8 mouse cellular contexts compared by ENCODE assay signal in the genomic region with DNA sequence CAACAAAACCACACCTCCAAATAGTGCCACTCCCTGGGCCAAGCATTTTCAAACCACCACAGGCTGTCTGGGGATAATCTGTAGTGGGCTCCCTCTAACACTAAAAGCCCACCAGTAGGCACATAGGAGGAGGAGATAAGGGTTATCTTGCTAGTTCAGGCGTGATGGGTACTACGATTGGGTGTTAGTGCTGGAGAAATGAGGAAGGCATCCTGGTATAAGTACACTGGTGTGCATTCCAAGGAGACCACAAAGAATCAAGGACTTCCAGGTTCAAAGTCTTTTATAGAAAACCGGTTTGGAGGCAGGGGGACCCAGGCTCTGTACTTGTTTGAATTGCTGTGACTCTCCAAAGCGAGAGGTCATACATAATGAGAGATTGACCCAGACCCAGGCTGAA. TPM values are rescaled to one million over a fixed set of nuclear protein-coding genes. Genes with fewer than 3 reads are reported as not detected.
DNase-seq lines count a peak whose midpoint lies in the region; ATAC-seq and TF ChIP-seq lines count a peak whose summit lies in the region.

No protein-coding gene starts in this region.

- ATAC-seq in embryonic facial prominence, embryonic 11.5 days (replicated peaks; ENCODE audit: insufficient number of reproducible peaks, low FRiP score, low TSS enrichment, low read depth): peak; percentile 19
- ATAC-seq in intestine, embryonic 16.5 days: peak; percentile 22
- no peak for ATAC-seq in neural tube, embryonic 13.5 days (ENCODE audit: low read depth)

- TF ChIP-seq POLR2A in liver, adult 2 months (IDR thresholded peaks at IDR 0.05; ENCODE audit: extremely low read depth, insufficient read depth, low read length): no peak

- peak overlapping the region; percentile 65 for H3K4me2 ChIP-seq in embryonic facial prominence, embryonic 11.5 days (ENCODE audit: low read depth, low read length)
- peak overlapping the region; percentile 95 for H3K4me2 ChIP-seq in intestine, embryonic 16.5 days (ENCODE audit: low read depth, low read length)
- H3K4me2 ChIP-seq in neural tube, embryonic 13.5 days: peak overlapping the region; percentile 79

- DNase-seq in liver, adult 2 months (ENCODE audit: extremely low read depth, low read depth, low spot score): no peak
- no peak for DNase-seq in liver
- DNase-seq in embryonic facial prominence, embryonic 11.5 days (ENCODE audit: low spot score): no peak
- DNase-seq in retina, embryonic 14.5 days (ENCODE audit: low spot score): no peak
- no peak for DNase-seq in frontal cortex, postnatal 14 days (ENCODE audit: low spot score in 2 of 2)
- DNase-seq in urinary bladder, postnatal 25 days (ENCODE audit: low spot score): no peak

- WGBS in liver, adult 2 months: 56% methylated on average over 4 of the region's 4 CpGs
- WGBS in embryonic facial prominence, embryonic 11.5 days: 20% methylated on average over 4 of the region's 4 CpGs
- WGBS in intestine, embryonic 16.5 days: 11% methylated on average over 4 of the region's 4 CpGs
- 14% methylated on average over 4 of the region's 4 CpGs for WGBS in neural tube, embryonic 13.5 days

- H3K27me3 ChIP-seq in liver, adult 2 months (ENCODE audit: control insufficient read depth, insufficient read depth, low read length): no peaks in the 10 kb centered on the region
- no peaks in the 10 kb centered on the region for H3K27me3 ChIP-seq in embryonic facial prominence, embryonic 11.5 days (ENCODE audit: control insufficient read depth, insufficient read depth, low read length)
- H3K27me3 ChIP-seq in intestine, embryonic 16.5 days (replicated peaks; ENCODE audit: control insufficient read depth, insufficient read depth, low read length): no peaks in the 10 kb centered on the region
- H3K27me3 ChIP-seq in neural tube, embryonic 13.5 days: no peaks in the 10 kb centered on the region

- H3K79me2 ChIP-seq in liver, adult 2 months (ENCODE audit: control insufficient read depth, insufficient read depth, low read length): no peaks in the 10 kb centered on the region

- H3K4me1 ChIP-seq in liver, adult 2 months (ENCODE audit: control insufficient read depth, insufficient read depth, low read length): peaks cover 8% of the 10 kb centered on the region
- H3K4me1 ChIP-seq in embryonic facial prominence, embryonic 11.5 days (ENCODE audit: control insufficient read depth, insufficient read depth, low read length): peaks cover 5% of the 10 kb centered on the region; the same call in 1 of the 2 replicates
- peaks cover 10% of the 10 kb centered on the region for H3K4me1 ChIP-seq in intestine, embryonic 16.5 days (ENCODE audit: control insufficient read depth, insufficient read depth, low read length)
- peaks cover 22% of the 10 kb centered on the region for H3K4me1 ChIP-seq in neural tube, embryonic 13.5 days (replicated peaks)

- peak overlapping the region; percentile 78 for H3K9ac ChIP-seq in liver, adult 2 months (ENCODE audit: low read depth, low read length)
- H3K9ac ChIP-seq in embryonic facial prominence, embryonic 11.5 days (replicated peaks; ENCODE audit: low read length): peak overlapping the region; percentile 80
- peak overlapping the region; percentile 84 for H3K9ac ChIP-seq in intestine, embryonic 16.5 days (ENCODE audit: low read depth, low read length)
- peak overlapping the region; percentile 90 for H3K9ac ChIP-seq in neural tube, embryonic 13.5 days

- H3K4me3 ChIP-seq in liver, adult 2 months (ENCODE audit: insufficient read depth, low read depth, low read length): peak overlapping the region; percentile 79
- H3K4me3 ChIP-seq in embryonic facial prominence, embryonic 11.5 days (ENCODE audit: low read depth, low read length): peak overlapping the region; percentile 76
- peak overlapping the region; percentile 77 for H3K4me3 ChIP-seq in intestine, embryonic 16.5 days (ENCODE audit: low read length)
- H3K4me3 ChIP-seq in neural tube, embryonic 13.5 days: peak overlapping the region; percentile 71

- peaks cover 5% of the 10 kb centered on the region; the same call in 1 of the 2 replicates for H3K36me3 ChIP-seq in liver, adult 2 months (ENCODE audit: control insufficient read depth, insufficient read depth, low read length)
- no peaks in the 10 kb centered on the region for H3K36me3 ChIP-seq in embryonic facial prominence, embryonic 11.5 days (replicated peaks; ENCODE audit: control insufficient read depth, insufficient read depth, low read depth, low read length)
- no peaks in the 10 kb centered on the region for H3K36me3 ChIP-seq in intestine, embryonic 16.5 days (ENCODE audit: control insufficient read depth, insufficient read depth, low read length)
- 0 out of 2 replicates have a peak, but pooled peaks cover 6% of the 10 kb centered on the region for H3K36me3 ChIP-seq in neural tube, embryonic 13.5 days

- no peak for TF ChIP-seq CTCF in liver, adult 2 months (IDR thresholded peaks at IDR 0.05; ENCODE audit: low read depth, low read length)

- H3K27ac ChIP-seq in liver, adult 2 months (replicated peaks; ENCODE audit: insufficient read depth, low read depth, low read length): peak overlapping the region; percentile 81; the same call in 1 of the 2 replicates
- H3K27ac ChIP-seq in embryonic facial prominence, embryonic 11.5 days (replicated peaks; ENCODE audit: low read depth, low read length): peak overlapping the region; percentile 87
- H3K27ac ChIP-seq in intestine, embryonic 16.5 days (ENCODE audit: low read length): peak overlapping the region; percentile 94
- peak overlapping the region; percentile 93 for H3K27ac ChIP-seq in neural tube, embryonic 13.5 days (replicated peaks)

- no peaks in the 10 kb centered on the region for H3K9me3 ChIP-seq in embryonic facial prominence, embryonic 11.5 days (replicated peaks; ENCODE audit: control insufficient read depth, low read length)
- 0 out of 2 replicates have a peak, but pooled peaks cover 3% of the 10 kb centered on the region for H3K9me3 ChIP-seq in intestine, embryonic 16.5 days (ENCODE audit: control insufficient read depth, low read length)
- no peaks in the 10 kb centered on the region for H3K9me3 ChIP-seq in neural tube, embryonic 13.5 days

RNA-seq across cellular contexts. Expression of a gene that starts 0.4 kb away (rescaled TPM):
- 6.5 and 8.6 TPM in 2 replicates for total RNA-seq in liver, adult 2 months (2014; rRNA removed)
- 9.8 and 15.1 TPM in 2 replicates for polyA plus RNA-seq in liver, adult 2 months (2012; rRNA removed)
- 18.6 and 24.8 TPM in 2 replicates for polyA plus RNA-seq in embryonic facial prominence, embryonic 11.5 days (2014; fragmentation: Nextera tagmentation; extraction: Ambion mirVana)
- 22.6 and 25.0 TPM in 2 replicates for polyA plus RNA-seq in intestine, embryonic 16.5 days (2015; fragmentation: Nextera tagmentation; extraction: Ambion mirVana)
- 24.6 and 25.6 TPM in 2 replicates for polyA plus RNA-seq in neural tube, embryonic 13.5 days (2015; fragmentation: Nextera tagmentation; extraction: Ambion mirVana)

RNA-seq across cellular contexts. Expression of a gene that starts 13.5 kb away (rescaled TPM):
- 0.18 and 0.87 TPM in 2 replicates for total RNA-seq in liver, adult 2 months (2014; rRNA removed)
- polyA plus RNA-seq in liver, adult 2 months (2012; rRNA removed): 0.47 and 1.7 TPM in 2 replicates
- not detected in 2 replicates for polyA plus RNA-seq in embryonic facial prominence, embryonic 11.5 days (2014; fragmentation: Nextera tagmentation; extraction: Ambion mirVana)
- 0.28 and 0.37 TPM in 2 replicates for polyA plus RNA-seq in intestine, embryonic 16.5 days (2015; fragmentation: Nextera tagmentation; extraction: Ambion mirVana)
- 0.07 TPM in 1 of 2 replicates, not detected in the other for polyA plus RNA-seq in neural tube, embryonic 13.5 days (2015; fragmentation: Nextera tagmentation; extraction: Ambion mirVana)

RNA-seq across cellular contexts. Expression of a gene that starts 31.6 kb away (rescaled TPM):
- 1.3 and 1.7 TPM in 2 replicates for total RNA-seq in liver, adult 2 months (2014; rRNA removed)
- polyA plus RNA-seq in liver, adult 2 months (2012; rRNA removed): 2.1 and 2.8 TPM in 2 replicates
- 3.5 and 4.3 TPM in 2 replicates for polyA plus RNA-seq in embryonic facial prominence, embryonic 11.5 days (2014; fragmentation: Nextera tagmentation; extraction: Ambion mirVana)
- 0.99 and 1.4 TPM in 2 replicates for polyA plus RNA-seq in intestine, embryonic 16.5 days (2015; fragmentation: Nextera tagmentation; extraction: Ambion mirVana)
- 3.1 and 3.5 TPM in 2 replicates for polyA plus RNA-seq in neural tube, embryonic 13.5 days (2015; fragmentation: Nextera tagmentation; extraction: Ambion mirVana)

RNA-seq across cellular contexts. Expression of a gene that starts 34.8 kb away (rescaled TPM):
- 5.0 TPM in 1 of 2 replicates, not detected in the other for total RNA-seq in liver, adult 2 months (2014; rRNA removed)
- polyA plus RNA-seq in liver, adult 2 months (2012; rRNA removed): 0.21 and 0.34 TPM in 2 replicates
- polyA plus RNA-seq in embryonic facial prominence, embryonic 11.5 days (2014; fragmentation: Nextera tagmentation; extraction: Ambion mirVana): 6.6 and 6.7 TPM in 2 replicates
- 1.1 and 1.3 TPM in 2 replicates for polyA plus RNA-seq in intestine, embryonic 16.5 days (2015; fragmentation: Nextera tagmentation; extraction: Ambion mirVana)
- polyA plus RNA-seq in neural tube, embryonic 13.5 days (2015; fragmentation: Nextera tagmentation; extraction: Ambion mirVana): 2.1 and 11.5 TPM in 2 replicates

RNA-seq across cellular contexts. Expression of a gene that starts 47.1 kb away (rescaled TPM):
- 4.6 and 7.7 TPM in 2 replicates for total RNA-seq in liver, adult 2 months (2014; rRNA removed)
- polyA plus RNA-seq in liver, adult 2 months (2012; rRNA removed): 36.2 and 43.1 TPM in 2 replicates
- 36.3 and 39.3 TPM in 2 replicates for polyA plus RNA-seq in embryonic facial prominence, embryonic 11.5 days (2014; fragmentation: Nextera tagmentation; extraction: Ambion mirVana)
- 43.2 and 44.6 TPM in 2 replicates for polyA plus RNA-seq in intestine, embryonic 16.5 days (2015; fragmentation: Nextera tagmentation; extraction: Ambion mirVana)
- 60.2 and 62.3 TPM in 2 replicates for polyA plus RNA-seq in neural tube, embryonic 13.5 days (2015; fragmentation: Nextera tagmentation; extraction: Ambion mirVana)
